Mouse (Mus musculus): ENCODE data around the gene Col27a1.

Gene Col27a1

GRCm38 (mm10) chr4:63213907-63214621 lies at the start of gene Col27a1:
Gene Col27a1 (plus strand): TSS chr4:63214004.
- in situ Hi-C loops (cut with MseI, MboI) = no loop called here

- in situ Hi-C loops (cut with MseI, MboI) = no loop called here
Measured at GRCm38 (mm10) chr4:63165636-63166035, 48.2 kb upstream of the Col27a1 start.

GRCm38 (mm10) chr4:63166323-63166722 lies 47.5 kb upstream of the Col27a1 start:
- in situ Hi-C loops (cut with MseI, MboI) = no loop called here

GRCm38 (mm10) chr4:63170061-63170460 lies 43.7 kb upstream of the Col27a1 start:
- in situ Hi-C loops (cut with MseI, MboI) = no loop called here

- in situ Hi-C loops (cut with MseI, MboI) = no loop called here
Measured at GRCm38 (mm10) chr4:63171122-63171521, 42.7 kb upstream of the Col27a1 start.

- in situ Hi-C loops (cut with MseI, MboI) = no loop called here
Measured at GRCm38 (mm10) chr4:63171969-63172685, 41.7 kb upstream of the Col27a1 start, which contains the start of gene Kif12. Gene Kif12 (minus strand): TSS chr4:63172131.

GRCm38 (mm10) chr4:63181556-63181955 lies 32.2 kb upstream of the Col27a1 start:
- in situ Hi-C loops (cut with MseI, MboI) = no loop called here

- in situ Hi-C loops (cut with MseI, MboI) = no loop called here
Measured at GRCm38 (mm10) chr4:63186281-63186870, 27.4 kb upstream of the Col27a1 start.

GRCm38 (mm10) chr4:63191641-63192040 lies 22.2 kb upstream of the Col27a1 start:
- in situ Hi-C loops (cut with MseI, MboI) = no loop called here

GRCm38 (mm10) chr4:63194366-63194765 lies 19.4 kb upstream of the Col27a1 start:
- in situ Hi-C loops (cut with MseI, MboI) = no loop called here

- in situ Hi-C loops (cut with MseI, MboI) = no loop called here
Measured at GRCm38 (mm10) chr4:63199366-63199765, 14.4 kb upstream of the Col27a1 start.

- in situ Hi-C loops (cut with MseI, MboI) = no loop called here
Measured at GRCm38 (mm10) chr4:63203874-63204273, 9.9 kb upstream of the Col27a1 start.

- in situ Hi-C loops (cut with MseI, MboI) = no loop called here
Measured at GRCm38 (mm10) chr4:63205583-63205982, 8.2 kb upstream of the Col27a1 start.

GRCm38 (mm10) chr4:63215185-63215992 lies 1.6 kb downstream of the Col27a1 start:
- in situ Hi-C loops (cut with MseI, MboI) = loop anchor here (5.0 kb wide), 1 partner anchor 92 kb away; no protein-coding TSS in a partner anchor

GRCm38 (mm10) chr4:63215993-63216531 lies 2.3 kb downstream of the Col27a1 start:
- in situ Hi-C loops (cut with MseI, MboI) = loop anchor here (5.0 kb wide), 1 partner anchor 91 kb away; no protein-coding TSS in a partner anchor

- in situ Hi-C loops (cut with MseI, MboI) = loop anchor here (5.0 kb wide), 1 partner anchor 91 kb away; no protein-coding TSS in a partner anchor
Measured at GRCm38 (mm10) chr4:63216566-63216965, 2.8 kb downstream of the Col27a1 start.

- in situ Hi-C loops (cut with MseI, MboI) = loop anchor here (5.0 kb wide), 1 partner anchor 90 kb away; no protein-coding TSS in a partner anchor
Measured at GRCm38 (mm10) chr4:63217513-63217912, 3.7 kb downstream of the Col27a1 start.

- in situ Hi-C loops (cut with MseI, MboI) = loop anchor here (5.0 kb wide), 1 partner anchor 88 kb away; no protein-coding TSS in a partner anchor
Measured at GRCm38 (mm10) chr4:63219059-63219458, 5.3 kb downstream of the Col27a1 start.

- in situ Hi-C loops (cut with MseI, MboI) = loop anchor here (5.0 kb wide), 1 partner anchor 88 kb away; no protein-coding TSS in a partner anchor
Measured at GRCm38 (mm10) chr4:63219635-63220034, 5.8 kb downstream of the Col27a1 start.

GRCm38 (mm10) chr4:63221096-63221958 lies 7.5 kb downstream of the Col27a1 start:
- in situ Hi-C loops (cut with MseI, MboI) = no loop called here

All from mouse trophoblast stem cell (cell line).